Mouse (Mus musculus) hindbrain, embryonic 10.5 days (tissue): Measurements from ENCODE around the gene Gm10490. TPM values are rescaled to one million over a fixed set of nuclear protein-coding genes. Genes with fewer than 3 reads are reported as not detected.
A peak's percentile ranks its signal among the peaks of the same experiment; 100 is the strongest.

ENCODE experiments used
- DNase-seq: peaks from one replicate; pipeline ENCODE4 v3.0.0-alpha.2; 2017; ENCODE audit warnings: low spot score
- H3K27ac ChIP-seq: fragments of 300-500 bp; sonication (generic); 2 replicates; pipeline ENCODE4 v1.5.1; 2016; ENCODE audit warnings: mild to moderate bottlenecking, moderate library complexity
- H3K27me3 ChIP-seq: fragments of 300-500 bp; sonication (generic); 2 replicates; pipeline ENCODE4 v1.6.1; 2016; ENCODE audit warnings: mild to moderate bottlenecking; ENCODE audit not compliant: poor library complexity, insufficient read depth, severe bottlenecking
- H3K36me3 ChIP-seq: fragments of 300-500 bp; sonication (generic); 2 replicates; pipeline ENCODE4 v1.6.1; 2016; ENCODE audit warnings: mild to moderate bottlenecking, moderate library complexity
- H3K4me1 ChIP-seq: fragments of 300-500 bp; sonication (generic); replicated peaks from 2 replicates; pipeline ENCODE4 v1.6.1; 2016; ENCODE audit warnings: mild to moderate bottlenecking
- H3K4me3 ChIP-seq: fragments of 300-500 bp; sonication (generic); 2 replicates; pipeline ENCODE4 v1.5.1; 2016; ENCODE audit warnings: mild to moderate bottlenecking, moderate library complexity
- H3K9me3 ChIP-seq: fragments of 300-500 bp; sonication (generic); 2 replicates; pipeline ENCODE4 v1.6.1; 2016; ENCODE audit warnings: mild to moderate bottlenecking, moderate library complexity
- WGBS: fragments of 180-500 bp; shearing (Covaris S2); methylation state at CpG from one replicate; pipeline ENCODE4 v1.1.7; 2016; 5-methylcytosine and 5-hydroxymethylcytosine counted together
- polyA plus RNA-seq: library from polyadenylated mRNA; unstranded; fragments of >200 nt; fragmentation: Nextera tagmentation; extraction: Ambion mirVana; gene quantifications from 2 replicates; pipeline ENCODE4 v1.2.1, GENCODE M21; 2016

The Gm10490 gene
- polyA plus RNA-seq, 1 experiment from 2014 or later = not detected

- H3K36me3 ChIP-seq = peaks cover 75% of the 10 kb centered on the region
- H3K27ac ChIP-seq = no peak overlapping the region
- H3K4me3 ChIP-seq = no peak overlapping the region
- DNase-seq = no peak
- H3K4me1 ChIP-seq = no peaks in the 10 kb centered on the region
- no peaks in the 10 kb centered on the region for H3K27me3 ChIP-seq
- 97% methylated on average over 6 of the region's 6 CpGs for WGBS
- peaks cover 2% of the 10 kb centered on the region; the same call in 1 of the 2 replicates for H3K9me3 ChIP-seq
Observed at GRCm38 (mm10) chrX:7937667-7938066, 28.3 kb downstream of the Gm10490 start.

DNA sequence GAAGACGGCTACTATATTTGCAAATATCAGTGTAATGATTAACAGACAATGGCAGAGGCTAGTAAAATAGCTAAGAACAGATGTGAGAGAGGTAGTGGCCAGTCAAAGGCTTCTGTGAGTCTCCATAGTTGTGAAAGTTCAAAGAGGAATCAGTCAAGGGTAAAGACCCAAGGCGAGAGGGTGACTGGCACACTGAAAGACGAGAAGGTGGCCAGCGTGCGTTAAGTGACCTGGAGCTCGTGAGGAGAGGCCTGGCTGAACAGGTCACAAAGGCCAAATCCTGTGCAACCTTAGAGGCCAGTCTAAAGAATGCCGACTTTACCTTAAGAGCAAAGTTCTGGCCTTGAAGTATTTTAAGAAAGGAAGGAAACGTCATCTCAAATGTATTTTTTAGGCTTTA is 36.3 kb downstream of the Gm10490 start:
- Histone ChIP-seq H3K27me3 (no peaks in the 10 kb centered on the region), H3K9me3 (peaks cover 9% of the 10 kb centered on the region; the same call in 1 of the 2 replicates), H3K4me1 (peaks cover 7% of the 10 kb centered on the region), H3K27ac (no peak overlapping the region), H3K36me3 (peaks cover 22% of the 10 kb centered on the region), H3K4me3 (no peak overlapping the region)
- DNase-seq = no peak
- 69% methylated on average over 8 of the region's 8 CpGs for WGBS

DNA sequence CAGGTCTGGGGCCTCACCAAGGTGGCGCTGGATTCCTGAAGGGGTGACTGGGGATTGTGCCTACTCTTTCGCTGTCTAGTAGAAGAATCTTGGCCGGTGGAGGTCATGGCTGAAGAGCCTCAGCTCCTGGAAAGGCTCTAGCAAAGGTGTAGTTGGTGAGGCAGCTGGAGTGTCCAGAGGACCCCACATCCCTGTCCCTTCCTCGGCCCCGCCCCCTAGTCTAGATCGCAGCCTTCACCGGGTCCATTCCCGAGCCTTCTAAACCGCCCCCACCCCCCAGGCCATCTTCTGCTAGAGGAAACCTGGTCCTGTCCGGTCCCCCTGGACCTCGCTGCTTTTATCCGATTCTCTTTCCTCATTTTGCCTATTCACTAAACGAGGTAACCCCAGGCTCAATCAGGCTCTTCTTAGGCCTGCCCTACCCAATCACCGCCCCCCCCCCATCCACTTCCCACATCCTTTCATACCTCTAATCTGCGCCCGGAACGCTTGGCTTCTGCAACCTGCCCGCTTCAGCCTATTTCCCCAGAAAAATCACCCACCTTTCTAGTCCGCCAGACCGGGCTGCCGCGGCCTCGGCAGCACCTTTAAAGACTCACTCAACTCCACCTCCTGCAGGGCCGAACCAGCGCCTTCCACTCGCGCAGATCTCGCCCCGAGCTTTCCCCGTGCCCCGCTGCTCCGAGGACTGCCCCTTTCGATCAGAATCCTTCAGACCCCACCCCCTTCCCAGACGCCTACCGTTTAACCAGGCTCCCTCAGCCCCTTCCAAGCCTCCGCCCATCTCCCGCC is 38.0 kb downstream of the Gm10490 start, which contains the start of gene Hdac6:
TSS of gene Hdac6 (minus strand) at position 782 of the 792 bp plus-strand sequence.
- Histone ChIP-seq H3K4me3 (peak within 1 kb of the TSS; percentile 56), H3K36me3 (peaks cover 8% of the 10 kb centered on the region; the same call in 1 of the 2 replicates), H3K27me3 (no peaks in the 10 kb centered on the region), H3K9me3 (peaks cover 9% of the 10 kb centered on the region; the same call in 1 of the 2 replicates), H3K27ac (peak within 1 kb of the TSS; percentile 86), H3K4me1 (peaks cover 7% of the 10 kb centered on the region)
- 15% methylated on average over 37 of the region's 37 CpGs for WGBS
- DNase-seq = peak; percentile 22

DNA sequence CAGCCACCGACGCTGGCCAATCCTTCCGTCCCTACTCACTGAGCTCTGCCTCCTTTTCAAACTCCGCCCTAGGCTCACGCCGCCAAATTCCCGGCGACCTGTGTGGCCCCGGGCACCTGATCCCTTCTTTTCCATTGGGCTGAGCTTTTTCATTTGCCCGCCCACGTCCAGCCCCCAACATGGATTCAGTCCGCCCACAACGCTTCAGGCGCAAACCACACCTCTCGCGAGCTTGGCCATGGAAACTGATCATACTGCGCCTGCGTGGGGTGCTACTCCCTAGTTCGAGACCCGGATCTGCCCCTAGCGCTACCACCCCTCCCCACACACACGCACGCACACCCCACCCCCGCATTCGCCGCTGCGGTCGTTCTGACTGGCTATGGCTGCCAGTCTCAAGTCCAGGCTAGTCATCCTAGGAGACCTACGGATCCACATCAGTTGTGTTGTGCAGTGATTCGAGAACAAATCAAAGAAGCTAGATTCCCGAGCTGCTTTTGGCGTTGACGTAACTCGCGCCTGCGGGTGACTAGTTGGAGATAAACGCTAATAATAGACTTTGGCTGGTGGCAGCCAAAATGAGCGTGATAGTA is 38.7 kb downstream of the Gm10490 start:
- Histone ChIP-seq H3K4me1 (peaks cover 7% of the 10 kb centered on the region), H3K36me3 (peaks cover 8% of the 10 kb centered on the region; the same call in 1 of the 2 replicates), H3K27me3 (no peaks in the 10 kb centered on the region), H3K9me3 (peaks cover 9% of the 10 kb centered on the region; the same call in 1 of the 2 replicates), H3K27ac (peak overlapping the region; percentile 86), H3K4me3 (peak overlapping the region; percentile 56)
- WGBS = 16% methylated on average over 38 of the region's 38 CpGs
- peak; percentile 93 for DNase-seq

- no peak overlapping the region for H3K4me3 ChIP-seq
- H3K36me3 ChIP-seq = no peaks in the 10 kb centered on the region
- H3K27ac ChIP-seq = no peak overlapping the region
- peaks cover 7% of the 10 kb centered on the region for H3K4me1 ChIP-seq
- no peak for DNase-seq
- 97% methylated on average over 7 of the region's 7 CpGs for WGBS
- H3K27me3 ChIP-seq = no peaks in the 10 kb centered on the region
- 0 out of 2 replicates have a peak, but pooled peaks cover 5% of the 10 kb centered on the region for H3K9me3 ChIP-seq
Observed at GRCm38 (mm10) chrX:7950091-7950490, 40.7 kb downstream of the Gm10490 start.

GRCm38 (mm10) chrX:7958868-7959267 is 49.5 kb downstream of the Gm10490 start:
- WGBS = 93% methylated on average over 9 of the region's 9 CpGs
- no peaks in the 10 kb centered on the region for H3K27me3 ChIP-seq
- H3K4me3 ChIP-seq = no peak overlapping the region

More at GRCm38 (mm10) chrX:7958868-7959267, 49.5 kb downstream of the Gm10490 start:
- DNase-seq = no peak
- Histone ChIP-seq H3K4me1 (no peaks in the 10 kb centered on the region), H3K27ac (no peak overlapping the region), H3K36me3 (no peaks in the 10 kb centered on the region), H3K9me3 (peaks cover 3% of the 10 kb centered on the region; the same call in 1 of the 2 replicates)

Other genes starting within 250 kb of the Gm10490 start
- gene Plp2, start 238.2 kb upstream of the Gm10490 start, polyA plus RNA-seq = 40.9 and 52.0 TPM in 2 replicates
- not detected in 2 replicates for gene Magix, start 228.3 kb upstream of the Gm10490 start, polyA plus RNA-seq
- 36.0 and 42.8 TPM in 2 replicates for gene Gpkow, start 212.4 kb upstream of the Gm10490 start, polyA plus RNA-seq
- 19.5 and 23.7 TPM in 2 replicates for gene Wdr45, start 195.2 kb upstream of the Gm10490 start, polyA plus RNA-seq
- not detected in 2 replicates for gene Gm45208, start 187.3 kb upstream of the Gm10490 start, polyA plus RNA-seq
- gene Praf2, start 181.1 kb upstream of the Gm10490 start, polyA plus RNA-seq = 78.2 and 101 TPM in 2 replicates
- 18.7 and 22.9 TPM in 2 replicates for gene Ccdc120, start 158.6 kb upstream of the Gm10490 start, polyA plus RNA-seq
- gene Tfe3, start 147.0 kb upstream of the Gm10490 start, polyA plus RNA-seq = 31.7 and 36.5 TPM in 2 replicates
- gene Gripap1, start 119.8 kb upstream of the Gm10490 start, polyA plus RNA-seq = 45.3 and 47.8 TPM in 2 replicates
- gene Kcnd1, start 87.3 kb upstream of the Gm10490 start, polyA plus RNA-seq = 1.4 and 2.2 TPM in 2 replicates
- gene Otud5, start 68.2 kb upstream of the Gm10490 start, polyA plus RNA-seq = 43.8 and 55.9 TPM in 2 replicates
- gene Pim2, start 31.3 kb upstream of the Gm10490 start, polyA plus RNA-seq = 8.8 and 10.2 TPM in 2 replicates
- gene Slc35a2, start 25.5 kb upstream of the Gm10490 start, polyA plus RNA-seq = 26.6 and 32.5 TPM in 2 replicates
- gene Pqbp1, start 10.3 kb upstream of the Gm10490 start, polyA plus RNA-seq = 131 and 160 TPM in 2 replicates
- gene Timm17b, start 10.2 kb upstream of the Gm10490 start, polyA plus RNA-seq = 206 and 214 TPM in 2 replicates
- gene Gm10491, start 1.7 kb upstream of the Gm10490 start, polyA plus RNA-seq = not detected in 2 replicates
- 7.8 and 39.8 TPM in 2 replicates for gene Pcsk1n, start 10.3 kb downstream of the Gm10490 start, polyA plus RNA-seq
- not detected in 2 replicates for gene Eras, start 19.1 kb downstream of the Gm10490 start, polyA plus RNA-seq
- 58.5 and 61.5 TPM in 2 replicates for gene Hdac6, start 38.3 kb downstream of the Gm10490 start, polyA plus RNA-seq
- gene Gata1, start 68.5 kb downstream of the Gm10490 start, polyA plus RNA-seq = 5.3 and 7.4 TPM in 2 replicates
- gene Glod5, start 109.0 kb downstream of the Gm10490 start, polyA plus RNA-seq = not detected in 2 replicates
- 74.9 and 90.9 TPM in 2 replicates for gene Suv39h1, start 165.2 kb downstream of the Gm10490 start, polyA plus RNA-seq
- 0.15 and 0.24 TPM in 2 replicates for gene Was, start 181.0 kb downstream of the Gm10490 start, polyA plus RNA-seq
- gene Wdr13, start 223.3 kb downstream of the Gm10490 start, polyA plus RNA-seq = 25.8 and 26.7 TPM in 2 replicates
- gene Rbm3, start 236.3 kb downstream of the Gm10490 start, polyA plus RNA-seq = 402 and 425 TPM in 2 replicates